Mouse (Mus musculus) stomach, postnatal 0 days (tissue): ENCODE results near the gene Rfk. TPM values are rescaled to one million over a fixed set of nuclear protein-coding genes. Genes with fewer than 3 reads are reported as not detected.

Experiments
- ATAC-seq: fragments of 200-750 bp; cut with Nextera tagmentation; 2 replicates; pipeline ENCODE4 v1.8.0; 2017; ENCODE audit not compliant: low FRiP score, low TSS enrichment
- DNase-seq: peaks from one replicate; pipeline ENCODE4 v3.0.0-alpha.2; 2016; ENCODE audit warnings: low spot score
- H3K27ac ChIP-seq: fragments of 300-500 bp; sonication (generic); replicated peaks from 2 replicates; pipeline ENCODE4 v1.5.1; 2014; ENCODE audit warnings: mild to moderate bottlenecking, control low read depth
- H3K27me3 ChIP-seq: fragments of 300-500 bp; sonication (generic); 2 replicates; pipeline ENCODE4 v1.6.1; 2014; ENCODE audit warnings: low read length; ENCODE audit not compliant: control insufficient read depth, insufficient read depth
- H3K36me3 ChIP-seq: fragments of 300-500 bp; sonication (generic); 2 replicates; pipeline ENCODE4 v1.6.1; 2014; ENCODE audit warnings: low read length, mixed read lengths; ENCODE audit not compliant: control insufficient read depth, insufficient read depth
- H3K4me1 ChIP-seq: fragments of 300-500 bp; sonication (generic); replicated peaks from 2 replicates; pipeline ENCODE4 v1.6.1; 2014; ENCODE audit warnings: antibody characterized with exemption; ENCODE audit not compliant: control insufficient read depth, insufficient read depth
- H3K4me2 ChIP-seq: fragments of 300-500 bp; sonication (generic); replicated peaks from 2 replicates; pipeline ENCODE4 v1.6.1; 2014; ENCODE audit warnings: low read depth, mild to moderate bottlenecking, control low read depth, moderate library complexity
- H3K4me3 ChIP-seq: fragments of 300-500 bp; sonication (generic); 2 replicates; pipeline ENCODE4 v1.5.1; 2014; ENCODE audit warnings: low read depth, low read length, control low read depth
- H3K9ac ChIP-seq: fragments of 300-500 bp; sonication (generic); 2 replicates; pipeline ENCODE4 v1.6.1; 2014; ENCODE audit warnings: mild to moderate bottlenecking, low read length, control low read depth, mixed read lengths
- H3K9me3 ChIP-seq: fragments of 300-500 bp; sonication (generic); 2 replicates; pipeline ENCODE4 v1.6.1; 2016; ENCODE audit warnings: low read length; ENCODE audit not compliant: control insufficient read depth
- CTCF ChIP-seq: IDR thresholded peaks from 2 replicates; pipeline ENCODE4 v1.5.1; 2016; ENCODE audit warnings: antibody characterized with exemption, low read depth, mild to moderate bottlenecking, moderate library complexity
- EP300 ChIP-seq: optimal IDR thresholded peaks from 2 replicates; pipeline ENCODE3; 2016; ENCODE audit warnings: antibody characterized with exemption
- WGBS: fragments of 180-500 bp; shearing (Covaris S2); extraction: QIAGEN DNeasy Blood & Tissue Kit; methylation state at CpG from one replicate; pipeline ENCODE4 v1.1.7; 2014; 5-methylcytosine and 5-hydroxymethylcytosine counted together
- polyA plus RNA-seq: library from polyadenylated mRNA; unstranded; fragments of >200 nt; fragmentation: Nextera tagmentation; extraction: Ambion mirVana; gene quantifications from 2 replicates; pipeline ENCODE4 v1.2.1, GENCODE M21; 2015

Gene Rfk
- 145 and 153 TPM in 2 replicates for polyA plus RNA-seq

GRCm38 (mm10) chr19:17393841-17394591 is at the start of gene Rfk:
TSS of gene Rfk (plus strand) at chr19:17394043.
- peak within 1 kb of the TSS; percentile 77 for H3K4me2 ChIP-seq
- ATAC-seq, result peak; percentile 97
- peak within 1 kb of the TSS; percentile 91 for H3K27ac ChIP-seq
- H3K4me1 ChIP-seq, result 0 out of 2 replicates have a peak, but pooled peaks cover 2% of the 10 kb centered on the region
- H3K9me3 ChIP-seq, result no peaks in the 10 kb centered on the region
- TF ChIP-seq CTCF (no peak), EP300 (no peak)
- WGBS, result under 1% methylated on average over 67 of the region's 83 CpGs
- DNase-seq, result peak; percentile 98
- H3K4me3 ChIP-seq, result peak within 1 kb of the TSS; percentile 87
- peak within 1 kb of the TSS; percentile 89 for H3K9ac ChIP-seq
- no peaks in the 10 kb centered on the region; the same call in 1 of the 2 replicates for H3K36me3 ChIP-seq
- H3K27me3 ChIP-seq, result no peaks in the 10 kb centered on the region

GRCm38 (mm10) chr19:17344881-17345280 is 49.0 kb upstream of the Rfk start:
- Histone ChIP-seq H3K9me3 (no peaks in the 10 kb centered on the region), H3K27me3 (no peaks in the 10 kb centered on the region), H3K9ac (no peak overlapping the region), H3K4me1 (no peaks in the 10 kb centered on the region), H3K4me3 (no peak overlapping the region), H3K4me2 (no peak overlapping the region), H3K27ac (no peak overlapping the region), H3K36me3 (no peaks in the 10 kb centered on the region)
- no peak for ATAC-seq
- WGBS, result 85% methylated on average over 7 of the region's 7 CpGs
- TF ChIP-seq EP300 (no peak), CTCF (no peak)
- DNase-seq, result no peak

DNA sequence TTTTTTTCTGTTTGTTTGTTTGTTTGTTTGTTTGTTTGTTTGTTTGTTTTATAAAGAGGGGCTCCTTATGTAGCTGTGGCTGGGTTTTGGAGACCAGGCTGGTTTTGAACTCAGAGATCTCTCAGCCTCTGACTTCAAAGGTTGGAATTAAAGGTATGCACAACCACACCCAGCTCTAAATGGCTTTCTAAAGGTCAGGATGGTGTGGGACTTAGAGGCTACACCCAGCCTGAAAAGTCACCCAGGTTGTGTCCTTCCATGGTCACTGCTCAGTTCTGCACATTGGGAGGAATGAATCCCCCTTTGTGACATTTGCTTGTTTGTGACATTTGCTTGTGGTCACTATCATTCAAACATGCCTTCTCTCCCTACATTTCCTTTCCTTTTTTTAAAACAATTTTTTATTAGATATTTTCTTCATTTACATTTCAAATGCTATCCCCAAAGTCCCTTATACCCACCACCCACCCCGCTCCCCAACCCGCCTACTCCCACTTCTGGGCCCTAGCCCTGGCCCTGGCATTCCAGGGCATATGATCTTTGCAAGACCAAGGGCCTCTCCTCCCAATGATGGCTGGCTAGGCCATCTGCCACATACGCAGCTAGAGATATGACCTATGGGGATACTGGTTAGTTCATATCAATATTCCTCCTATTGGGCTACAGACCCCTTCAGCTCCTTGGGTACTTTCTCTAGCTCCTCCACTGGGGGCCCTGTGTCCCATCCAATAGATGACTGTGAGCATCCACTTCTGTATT is 46.9 kb upstream of the Rfk start:
- H3K4me1 ChIP-seq, result no peaks in the 10 kb centered on the region
- TF ChIP-seq EP300 (no peak), CTCF (no peak)
- H3K9me3 ChIP-seq, result no peaks in the 10 kb centered on the region
- no peak overlapping the region for H3K4me3 ChIP-seq
- no peak overlapping the region for H3K9ac ChIP-seq
- 96% methylated on average over 3 of the region's 3 CpGs for WGBS
- H3K4me2 ChIP-seq, result no peak overlapping the region
- no peaks in the 10 kb centered on the region for H3K27me3 ChIP-seq
- H3K36me3 ChIP-seq, result no peaks in the 10 kb centered on the region
- no peak overlapping the region for H3K27ac ChIP-seq
- no peak for ATAC-seq
- DNase-seq, result no peak

DNA sequence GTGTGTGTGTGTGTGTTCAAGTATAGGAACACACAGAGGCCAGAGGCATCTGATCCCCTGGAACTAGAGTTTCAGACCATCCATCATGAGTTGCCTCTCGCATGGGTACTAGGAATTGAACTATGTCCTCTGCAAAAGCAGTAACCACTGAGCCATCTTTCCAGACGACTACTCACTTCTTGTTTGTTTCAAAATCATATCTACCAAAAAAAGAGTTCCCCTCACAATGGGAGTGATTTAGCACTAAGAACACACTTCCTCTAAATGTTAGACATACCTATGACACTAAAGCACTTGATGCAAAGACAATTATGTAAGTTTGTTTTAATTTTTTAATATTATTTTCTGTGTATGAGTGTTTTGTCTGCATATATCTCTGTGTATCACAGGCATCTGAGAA is 46.0 kb upstream of the Rfk start:
- Histone ChIP-seq H3K36me3 (no peaks in the 10 kb centered on the region), H3K9me3 (no peaks in the 10 kb centered on the region), H3K4me1 (no peaks in the 10 kb centered on the region), H3K27me3 (no peaks in the 10 kb centered on the region), H3K4me2 (no peak overlapping the region), H3K4me3 (no peak overlapping the region), H3K9ac (no peak overlapping the region), H3K27ac (no peak overlapping the region)
- no peak for ATAC-seq
- 81% methylated on average over 2 of the region's 2 CpGs for WGBS
- TF ChIP-seq CTCF (no peak), EP300 (no peak)
- DNase-seq, result no peak

DNA sequence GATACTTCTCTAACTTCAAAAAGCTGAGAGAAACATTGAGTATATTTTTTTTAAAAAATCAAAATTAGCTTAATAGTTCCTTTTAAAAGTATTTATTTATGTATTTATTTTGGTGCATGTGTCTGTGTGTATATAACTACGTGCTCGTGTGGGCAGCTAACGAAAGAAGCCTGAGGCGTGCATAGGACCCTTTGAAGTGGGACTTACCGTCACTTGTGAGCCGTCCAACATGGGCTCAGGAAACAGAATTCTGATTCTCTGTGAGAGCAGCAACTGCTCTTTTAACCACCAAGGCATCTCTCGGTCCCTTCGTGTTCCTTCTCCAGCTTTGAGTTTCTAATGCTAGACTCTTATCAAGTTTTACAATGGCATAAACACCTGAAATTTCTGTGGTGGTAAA is 40.1 kb upstream of the Rfk start:
- no peaks in the 10 kb centered on the region for H3K9me3 ChIP-seq
- no peak overlapping the region for H3K4me3 ChIP-seq
- no peak overlapping the region for H3K9ac ChIP-seq
- H3K4me1 ChIP-seq, result no peaks in the 10 kb centered on the region
- H3K27ac ChIP-seq, result no peak overlapping the region
- no peaks in the 10 kb centered on the region for H3K27me3 ChIP-seq
- TF ChIP-seq CTCF (no peak), EP300 (no peak)
- no peak for DNase-seq
- no peaks in the 10 kb centered on the region for H3K36me3 ChIP-seq
- ATAC-seq, result no peak
- 86% methylated on average over 8 of the region's 8 CpGs for WGBS
- no peak overlapping the region for H3K4me2 ChIP-seq

GRCm38 (mm10) chr19:17354362-17354761 is 39.5 kb upstream of the Rfk start:
- TF ChIP-seq EP300, result no peak
- no peak for TF ChIP-seq CTCF
- H3K27me3 ChIP-seq, result no peaks in the 10 kb centered on the region
- H3K27ac ChIP-seq, result no peak overlapping the region
- peak overlapping the region; percentile 70; the same call in 1 of the 2 replicates for H3K4me2 ChIP-seq
- no peak overlapping the region for H3K4me3 ChIP-seq
- ATAC-seq (no peak), DNase-seq (no peak)
- H3K36me3 ChIP-seq, result no peaks in the 10 kb centered on the region
- WGBS, result 62% methylated on average over 4 of the region's 4 CpGs
- H3K9me3 ChIP-seq, result no peaks in the 10 kb centered on the region
- no peak overlapping the region for H3K9ac ChIP-seq
- no peaks in the 10 kb centered on the region for H3K4me1 ChIP-seq
